Comparison of ENCODE assay signal across 11 mouse cellular contexts in genomic region chr6:140547203-140547944, GRCm38 (mm10).
DNase-seq lines count a peak whose midpoint lies in the region; ATAC-seq and TF ChIP-seq lines count a peak whose summit lies in the region.
"Had no signal": no experiment of that assay in that cellular context is flagged by ENCODE, and none has a peak within 500 bp of the region (broad histone marks: within the 10 kb centered on the region; RNA-seq: fewer than 3 reads in every experiment).

No protein-coding gene starts in this region.

- peak; percentile 60; the same call in 1 of the 2 replicates for ATAC-seq in neural tube, embryonic 11.5 days (ENCODE audit: insufficient read depth, low FRiP score, low TSS enrichment)
- ATAC-seq in liver, embryonic 16.5 days (ENCODE audit: low read depth), result no peak
- ATAC-seq in kidney, embryonic 16.5 days (ENCODE audit: low FRiP score, low TSS enrichment), result no peak

- H3K4me2 ChIP-seq in neural tube, embryonic 11.5 days (ENCODE audit: low read depth), result no peak overlapping the region
- no peak overlapping the region for H3K4me2 ChIP-seq in liver, embryonic 16.5 days (ENCODE audit: low read depth, low read length)
- no peak overlapping the region for H3K4me2 ChIP-seq in kidney, embryonic 16.5 days (replicated peaks; ENCODE audit: low read depth, low read length)

- peaks cover 3% of the 10 kb centered on the region; the same call in 1 of the 2 replicates for H3K36me3 ChIP-seq in heart, adult 2 months (ENCODE audit: control insufficient read depth, insufficient read depth, low read length)
- H3K36me3 ChIP-seq in neural tube, embryonic 11.5 days (ENCODE audit: control insufficient read depth, insufficient read depth, low read length), result peaks cover 7% of the 10 kb centered on the region
- no peaks in the 10 kb centered on the region for H3K36me3 ChIP-seq in liver, embryonic 16.5 days (ENCODE audit: control insufficient read depth, insufficient read depth)
- peaks cover 31% of the 10 kb centered on the region for H3K36me3 ChIP-seq in kidney, embryonic 16.5 days (ENCODE audit: insufficient read depth, low read length)

- no peak for TF ChIP-seq CTCF in heart, adult 2 months (IDR thresholded peaks at IDR 0.05)

- TF ChIP-seq EP300 in heart, adult 2 months (IDR thresholded peaks at IDR 0.05; ENCODE audit: insufficient read depth, low read depth, low read length), result no peak

- TF ChIP-seq POLR2A in heart, adult 2 months (IDR thresholded peaks at IDR 0.05; ENCODE audit: insufficient read depth, low read depth, low read length), result no peak

- DNase-seq in heart, adult 2 months, result no peak
- no peak for DNase-seq in heart, postnatal 36 days
- peak; percentile 31 for DNase-seq in neural tube, embryonic 11.5 days (ENCODE audit: low spot score)
- DNase-seq in neural tube, embryonic 10.5 days (ENCODE audit: extremely low spot score, low spot score), result no peak
- peak; percentile 35 for DNase-seq in yolk sac, embryonic 10.5 days (ENCODE audit: low spot score)
- no peak for DNase-seq in layer of hippocampus, postnatal 14 days (ENCODE audit: low spot score in 2 of 2)
- DNase-seq: cerebellum, adult 9-10 months; right cerebral cortex, postnatal 25 days had no signal

- H3K4me1 ChIP-seq in heart, adult 2 months (ENCODE audit: control insufficient read depth, insufficient read depth, low read length), result peaks cover 8% of the 10 kb centered on the region
- H3K4me1 ChIP-seq in neural tube, embryonic 11.5 days (ENCODE audit: control insufficient read depth, insufficient read depth, low read length), result no peaks in the 10 kb centered on the region
- H3K4me1 ChIP-seq in liver, embryonic 16.5 days (ENCODE audit: control insufficient read depth, low read depth, low read length), result peaks cover 2% of the 10 kb centered on the region; the same call in 1 of the 2 replicates
- peaks cover 7% of the 10 kb centered on the region; the same call in 1 of the 2 replicates for H3K4me1 ChIP-seq in kidney, embryonic 16.5 days (ENCODE audit: insufficient read depth, low read length)

- intact Hi-C loops in heart, adult 2 months (cut with DNase I), result no loop called here
- intact Hi-C loops in heart, postnatal 36 days (cut with DNase I), result no loop called here

- H3K27ac ChIP-seq in heart, adult 2 months, result peak overlapping the region; percentile 31; the same call in 1 of the 2 replicates
- H3K27ac ChIP-seq in neural tube, embryonic 11.5 days (ENCODE audit: low read depth, low read length), result no peak overlapping the region
- H3K27ac ChIP-seq in liver, embryonic 16.5 days (ENCODE audit: low read length), result peak overlapping the region; percentile 69
- H3K27ac ChIP-seq in kidney, embryonic 16.5 days (ENCODE audit: low read length), result no peak overlapping the region; the same call in 1 of the 2 replicates
- H3K27ac ChIP-seq: kidney, postnatal 0 days had no signal

- H3K79me2 ChIP-seq in heart, adult 2 months (replicated peaks; ENCODE audit: control insufficient read depth, insufficient read depth, low read length), result peaks cover 2% of the 10 kb centered on the region

- H3K4me3 ChIP-seq in heart, adult 2 months, result no peak overlapping the region
- no peak overlapping the region for H3K4me3 ChIP-seq in neural tube, embryonic 11.5 days (ENCODE audit: low read depth, low read length)
- H3K4me3 ChIP-seq in liver, embryonic 16.5 days (ENCODE audit: low read depth, low read length), result no peak overlapping the region
- no peak overlapping the region for H3K4me3 ChIP-seq in kidney, embryonic 16.5 days (ENCODE audit: low read length)

- no peaks in the 10 kb centered on the region for H3K27me3 ChIP-seq in heart, adult 2 months (ENCODE audit: control insufficient read depth, insufficient read depth, low read length)
- H3K27me3 ChIP-seq in neural tube, embryonic 11.5 days (ENCODE audit: control insufficient read depth, insufficient read depth, low read length), result no peaks in the 10 kb centered on the region
- no peaks in the 10 kb centered on the region for H3K27me3 ChIP-seq in liver, embryonic 16.5 days (ENCODE audit: control insufficient read depth, insufficient read depth, low read depth, low read length)
- H3K27me3 ChIP-seq in kidney, embryonic 16.5 days (ENCODE audit: insufficient read depth, low read length), result no peaks in the 10 kb centered on the region

- no peaks in the 10 kb centered on the region for H3K9me3 ChIP-seq in neural tube, embryonic 11.5 days (ENCODE audit: control insufficient read depth, low read length)
- no peaks in the 10 kb centered on the region for H3K9me3 ChIP-seq in liver, embryonic 16.5 days (replicated peaks; ENCODE audit: control insufficient read depth, low read length)
- H3K9me3 ChIP-seq in kidney, embryonic 16.5 days (ENCODE audit: low read length), result no peaks in the 10 kb centered on the region

- 73% methylated on average over 11 of the region's 11 CpGs for WGBS in heart, adult 2 months
- WGBS in neural tube, embryonic 11.5 days, result 81% methylated on average over 11 of the region's 11 CpGs
- WGBS in liver, embryonic 16.5 days (ENCODE audit: insufficient replicate concordance), result 63% methylated on average over 11 of the region's 11 CpGs
- 72% methylated on average over 11 of the region's 11 CpGs for WGBS in kidney, embryonic 16.5 days

- no peak overlapping the region for H3K9ac ChIP-seq in heart, adult 2 months (ENCODE audit: low read depth, low read length)
- no peak overlapping the region for H3K9ac ChIP-seq in neural tube, embryonic 11.5 days (ENCODE audit: low read length)
- H3K9ac ChIP-seq in liver, embryonic 16.5 days (ENCODE audit: low read depth, low read length), result no peak overlapping the region
- no peak overlapping the region for H3K9ac ChIP-seq in kidney, embryonic 16.5 days (replicated peaks; ENCODE audit: low read length)

Comparison
In these comparisons a context has a peak if more than half of its experiments do, and no peak if none do; other contexts are left out.
1. DNase-seq: peak in neural tube, embryonic 11.5 days (single experiment) and yolk sac, embryonic 10.5 days (single experiment); none in heart, adult 2 months (0 of 2), heart, postnatal 36 days (0 of 2), neural tube, embryonic 10.5 days (single experiment) and layer of hippocampus, postnatal 14 days (0 of 2).
2. H3K27ac ChIP-seq: peak in heart, adult 2 months (single experiment) and liver, embryonic 16.5 days (single experiment); none in neural tube, embryonic 11.5 days (single experiment) and kidney, embryonic 16.5 days (single experiment).